ENCODE assay signal across 8 mouse cellular contexts in genomic region chr1:132371298-132372081, GRCm38 (mm10). TPM values are rescaled to one million over a fixed set of nuclear protein-coding genes. Genes with fewer than 3 reads are reported as not detected.
DNase-seq lines count a peak whose midpoint lies in the region; ATAC-seq and TF ChIP-seq lines count a peak whose summit lies in the region.

No protein-coding gene starts in this region.

- intact Hi-C loops in heart, postnatal 25 days (cut with DNase I) = loop anchor here (2.0 to 5.0 kb wide), 2 partner anchors 17 to 221 kb away; no protein-coding TSS in a partner anchor

- peak overlapping the region; percentile 21 for H3K9ac ChIP-seq in heart, embryonic 14.5 days (ENCODE audit: low read length)
- H3K9ac ChIP-seq in hindbrain, postnatal 0 days (replicated peaks; ENCODE audit: low read length) = 0 out of 2 replicates have a peak overlapping the region, but pooled peaks have one; percentile 26
- peak overlapping the region; percentile 48 for H3K9ac ChIP-seq in midbrain, embryonic 13.5 days (replicated peaks)

- no peaks in the 10 kb centered on the region for H3K27me3 ChIP-seq in heart, embryonic 14.5 days (ENCODE audit: control insufficient read depth, insufficient read depth, low read length)
- H3K27me3 ChIP-seq in hindbrain, postnatal 0 days (ENCODE audit: insufficient read depth, low read length) = no peaks in the 10 kb centered on the region
- H3K27me3 ChIP-seq in midbrain, embryonic 13.5 days = no peaks in the 10 kb centered on the region

- H3K4me1 ChIP-seq in heart, embryonic 14.5 days (ENCODE audit: control insufficient read depth in 2 of 2, insufficient read depth in 2 of 2, low read length in 2 of 2) = peaks cover 49 to 67% of the 10 kb centered on the region in 2 experiments
- peaks cover 38% of the 10 kb centered on the region for H3K4me1 ChIP-seq in bone marrow macrophage, adult 2 months (ENCODE audit: control insufficient read depth, insufficient read depth, low read length)
- H3K4me1 ChIP-seq in hindbrain, postnatal 0 days (ENCODE audit: insufficient read depth, low read length) = peaks cover 29% of the 10 kb centered on the region
- peaks cover 72% of the 10 kb centered on the region for H3K4me1 ChIP-seq in midbrain, embryonic 13.5 days (replicated peaks)

- WGBS in heart, embryonic 14.5 days = 70% methylated on average over 8 of the region's 8 CpGs
- WGBS in hindbrain, postnatal 0 days = 39% methylated on average over 8 of the region's 8 CpGs
- WGBS in midbrain, embryonic 13.5 days = 52% methylated on average over 8 of the region's 8 CpGs

- no peaks in the 10 kb centered on the region for H3K9me3 ChIP-seq in heart, embryonic 14.5 days (ENCODE audit: control insufficient read depth, low read length)
- no peaks in the 10 kb centered on the region for H3K9me3 ChIP-seq in hindbrain, postnatal 0 days (ENCODE audit: low read length)
- H3K9me3 ChIP-seq in midbrain, embryonic 13.5 days = no peaks in the 10 kb centered on the region

- H3K4me3 ChIP-seq in heart, embryonic 14.5 days (ENCODE audit: control insufficient read depth in 1 of 2, insufficient read depth in 1 of 2, low read depth in 1 of 2, low read length in 2 of 2) = no peak overlapping the region
- H3K4me3 ChIP-seq in bone marrow macrophage, adult 2 months (ENCODE audit: insufficient read depth, low read length) = no peak overlapping the region
- H3K4me3 ChIP-seq in hindbrain, postnatal 0 days (ENCODE audit: low read length) = no peak overlapping the region
- H3K4me3 ChIP-seq in midbrain, embryonic 13.5 days (replicated peaks) = no peak overlapping the region

- no peak overlapping the region for H3K4me2 ChIP-seq in heart, embryonic 14.5 days (ENCODE audit: low read length)
- no peak overlapping the region for H3K4me2 ChIP-seq in hindbrain, postnatal 0 days (ENCODE audit: low read depth, low read length)
- H3K4me2 ChIP-seq in midbrain, embryonic 13.5 days (replicated peaks) = no peak overlapping the region

- peaks cover 19% of the 10 kb centered on the region for H3K36me3 ChIP-seq in heart, embryonic 14.5 days (ENCODE audit: control insufficient read depth, insufficient read depth, low read length)
- H3K36me3 ChIP-seq in hindbrain, postnatal 0 days (ENCODE audit: insufficient read depth, low read length) = 0 out of 2 replicates have a peak, but pooled peaks cover 7% of the 10 kb centered on the region
- H3K36me3 ChIP-seq in midbrain, embryonic 13.5 days = peaks cover 14% of the 10 kb centered on the region

- TF ChIP-seq CTCF in bone marrow macrophage, adult 2 months (IDR thresholded peaks at IDR 0.05; ENCODE audit: low read depth, low read length) = no peak
- TF ChIP-seq CTCF in hindbrain, postnatal 0 days (IDR thresholded peaks at IDR 0.05; ENCODE audit: low read depth) = no peak

- peak overlapping the region in 1 of 2 experiments; percentile 47; a peak in 1 of 4 replicates for H3K27ac ChIP-seq in heart, embryonic 14.5 days (replicated peaks in 1 of 2; ENCODE audit: control insufficient read depth in 1 of 2, insufficient read depth in 1 of 2, low read depth in 2 of 2, low read length in 2 of 2)
- peak overlapping the region; percentile 98 for H3K27ac ChIP-seq in bone marrow macrophage, adult 2 months (ENCODE audit: insufficient read depth, low read depth, low read length)
- no peak overlapping the region; the same call in 1 of the 2 replicates for H3K27ac ChIP-seq in hindbrain, postnatal 0 days
- peak overlapping the region; percentile 89 for H3K27ac ChIP-seq in midbrain, embryonic 13.5 days

- DNase-seq in heart, postnatal 25 days (ENCODE audit: low spot score) = no peak
- no peak for DNase-seq in hindbrain, postnatal 0 days (ENCODE audit: low spot score)
- no peak for DNase-seq in adrenal gland, postnatal 36 days
- no peak for DNase-seq in adrenal gland, adult (ENCODE audit: inconsistent age in 2 of 2, low spot score in 1 of 2)
- DNase-seq in urinary bladder, postnatal 4 days (ENCODE audit: low spot score in 2 of 2) = no peak

- ATAC-seq in heart, embryonic 14.5 days (ENCODE audit: insufficient number of reproducible peaks, insufficient read depth, low FRiP score, low read depth) = no peak
- no peak for ATAC-seq in hindbrain, postnatal 0 days
- no peak for ATAC-seq in midbrain, embryonic 13.5 days

- TF ChIP-seq POLR2A in bone marrow macrophage, adult 2 months (IDR thresholded peaks at IDR 0.05; ENCODE audit: borderline replicate concordance, low read depth, low read length) = no peak

RNA-seq across cellular contexts. Expression of gene Tmcc2, which starts 19.6 kb away (rescaled TPM):
- polyA plus RNA-seq in heart, embryonic 14.5 days (2014; fragmentation: Nextera tagmentation; extraction: Ambion mirVana) = 8.1 and 10.1 TPM in 2 replicates
- 10 to 100 TPM; 17.0 to 18.5 TPM for total RNA-seq in heart, postnatal 25 days (2021)
- 9.3 and 11.2 TPM in 2 replicates for polyA plus RNA-seq in bone marrow macrophage, adult 2 months (2012; ENCODE audit: insufficient read depth, insufficient read length, missing spikeins)
- total RNA-seq in hindbrain, postnatal 0 days (2014; rRNA removed) = 138 and 151 TPM in 2 replicates
- polyA plus RNA-seq in hindbrain, postnatal 0 days (2015; fragmentation: Nextera tagmentation; extraction: Ambion mirVana) = 33.5 and 34.0 TPM in 2 replicates
- polyA plus RNA-seq in midbrain, embryonic 13.5 days (2015; fragmentation: Nextera tagmentation; extraction: Ambion mirVana) = 21.0 and 26.1 TPM in 2 replicates
- 1 to 10 TPM; 6.1 to 9.7 TPM for total RNA-seq in adrenal gland, postnatal 36 days (2021)

RNA-seq across cellular contexts. Expression of gene Dstyk, which starts 45.9 kb away (rescaled TPM):
- 11.4 and 12.2 TPM in 2 replicates for polyA plus RNA-seq in heart, embryonic 14.5 days (2014; fragmentation: Nextera tagmentation; extraction: Ambion mirVana)
- 10 to 100 TPM; 17.4 TPM for total RNA-seq in heart, postnatal 25 days (2021)
- 24.1 and 26.8 TPM in 2 replicates for polyA plus RNA-seq in bone marrow macrophage, adult 2 months (2012; ENCODE audit: insufficient read depth, insufficient read length, missing spikeins)
- total RNA-seq in hindbrain, postnatal 0 days (2014; rRNA removed) = 21.3 and 31.8 TPM in 2 replicates
- 5.7 and 6.2 TPM in 2 replicates for polyA plus RNA-seq in hindbrain, postnatal 0 days (2015; fragmentation: Nextera tagmentation; extraction: Ambion mirVana)
- 10.9 and 12.9 TPM in 2 replicates for polyA plus RNA-seq in midbrain, embryonic 13.5 days (2015; fragmentation: Nextera tagmentation; extraction: Ambion mirVana)
- 10 to 100 TPM; 22.5 to 23.1 TPM for total RNA-seq in adrenal gland, postnatal 36 days (2021)

RNA-seq across cellular contexts. Expression of gene Nuak2, which starts 55.6 kb away (rescaled TPM):
- 1.5 and 2.2 TPM in 2 replicates for polyA plus RNA-seq in heart, embryonic 14.5 days (2014; fragmentation: Nextera tagmentation; extraction: Ambion mirVana)
- total RNA-seq in heart, postnatal 25 days (2021) = 1 to 10 TPM; 4.1 to 4.3 TPM
- 22.6 and 24.5 TPM in 2 replicates for polyA plus RNA-seq in bone marrow macrophage, adult 2 months (2012; ENCODE audit: insufficient read depth, insufficient read length, missing spikeins)
- 6.2 and 7.7 TPM in 2 replicates for total RNA-seq in hindbrain, postnatal 0 days (2014; rRNA removed)
- 7.4 and 7.9 TPM in 2 replicates for polyA plus RNA-seq in hindbrain, postnatal 0 days (2015; fragmentation: Nextera tagmentation; extraction: Ambion mirVana)
- polyA plus RNA-seq in midbrain, embryonic 13.5 days (2015; fragmentation: Nextera tagmentation; extraction: Ambion mirVana) = 53.5 and 56.3 TPM in 2 replicates
- total RNA-seq in adrenal gland, postnatal 36 days (2021) = 1 to 10 TPM; 2.8 to 4.9 TPM
